Mouse (Mus musculus) layer of hippocampus, adult 6 months (tissue): ENCODE results near the gene Gng13. TPM values are rescaled to one million over a fixed set of nuclear protein-coding genes. Genes with fewer than 3 reads are reported as not detected.

Experiments used
- long read RNA-seq, 2 experiments: library from polyadenylated mRNA; unstranded; transcript quantifications; one replicate each; pipeline ENCODE4 v2.0.0; 2019 to 2020
- microRNA-seq: library from miRNA; unstranded; fragments of <30 nt; microRNA quantifications from one replicate; pipeline ENCODE4 v1.2.0, GENCODE M21; 2020
- polyA plus RNA-seq: library from polyadenylated mRNA; unstranded; fragments of <200 nt; fragmentation: Nextera tagmentation; gene quantifications from 2 replicates; pipeline ENCODE4 v1.2.3, GENCODE M21; 2021

Gene Gng13
- polyA plus RNA-seq, result 621 and 686 TPM in 2 replicates
- long read RNA-seq, experiment 1, transcript Gng13-201 (3 exons, 347 nt), result major isoform, 168 of 178 reads
- long read RNA-seq, experiment 1, partial matches to known transcripts, result 6 of 178 reads
- long read RNA-seq, experiment 1, other reads (novel, unspliced or antisense), result 0 of 178 reads
- long read RNA-seq, experiment 2, transcript Gng13-201 (3 exons, 347 nt), result major isoform, 8 of 9 reads
- long read RNA-seq, experiment 2, partial matches to known transcripts, result 1 of 9 reads
- long read RNA-seq, experiment 2, other reads (novel, unspliced or antisense), result 0 of 9 reads

GRCm38 (mm10) chr17:25716711-25717637 is at the start of gene Gng13:
Gene Gng13, plus strand, starts transcription at chr17:25717171.

GRCm38 (mm10) chr17:25727265-25728008 is 10.5 kb downstream of the Gng13 start, which contains the start of the genes Chtf18 and Rpusd1:
Gene Chtf18, minus strand, starts transcription at chr17:25727419.
Gene Rpusd1, plus strand, starts transcription at chr17:25727670.

GRCm38 (mm10) chr17:25735745-25736144 is 18.8 kb downstream of the Gng13 start, which contains the start of gene Mslnl:
Gene Mslnl, plus strand, starts transcription at chr17:25736042.

GRCm38 (mm10) chr17:25754241-25754640 is 37.3 kb downstream of the Gng13 start, which contains the start of gene Msln:
Gene Msln, minus strand, starts transcription at chr17:25754378.

Small RNA genes lying within 50 kb of the gene (microRNA-seq; reads per million reads assigned to microRNA genes)
- gene Gm25083, result not detected

Other genes starting within 250 kb of the Gng13 start
- gene Sstr5, start 219.9 kb upstream of the Gng13 start, polyA plus RNA-seq, result 0.18 and 0.23 TPM in 2 replicates
- 43.6 and 69.7 TPM in 2 replicates for gene Sox8, start 146.5 kb upstream of the Gng13 start, polyA plus RNA-seq
- gene Lmf1, start 138.1 kb upstream of the Gng13 start, polyA plus RNA-seq, result 31.8 and 35.9 TPM in 2 replicates
- 0.99 and 1.8 TPM in 2 replicates for gene Chtf18, start 10.2 kb downstream of the Gng13 start, polyA plus RNA-seq
- 52.1 and 53.1 TPM in 2 replicates for gene Rpusd1, start 10.5 kb downstream of the Gng13 start, polyA plus RNA-seq
- gene Mslnl, start 18.9 kb downstream of the Gng13 start, polyA plus RNA-seq, result not detected in 2 replicates
- gene Msln, start 37.2 kb downstream of the Gng13 start, polyA plus RNA-seq, result 0.21 and 0.24 TPM in 2 replicates
- 32.8 and 34.8 TPM in 2 replicates for gene Narfl, start 56.6 kb downstream of the Gng13 start, polyA plus RNA-seq
- 76.2 and 91.6 TPM in 2 replicates for gene Haghl, start 68.5 kb downstream of the Gng13 start, polyA plus RNA-seq
- 0.36 and 0.49 TPM in 2 replicates for gene Ccdc78, start 69.4 kb downstream of the Gng13 start, polyA plus RNA-seq
- gene Fam173a, start 75.7 kb downstream of the Gng13 start, polyA plus RNA-seq, result 182 and 194 TPM in 2 replicates
- 2.4 and 3.0 TPM in 2 replicates for gene AC134908.4, start 78.5 kb downstream of the Gng13 start, polyA plus RNA-seq
- gene Metrn, start 80.0 kb downstream of the Gng13 start, polyA plus RNA-seq, result 7.3 and 11.1 TPM in 2 replicates
- 218 and 257 TPM in 2 replicates for gene Fbxl16, start 91.9 kb downstream of the Gng13 start, polyA plus RNA-seq
- 15.6 and 18.6 TPM in 2 replicates for gene Wdr24, start 106.5 kb downstream of the Gng13 start, polyA plus RNA-seq
- gene Jmjd8, start 111.7 kb downstream of the Gng13 start, polyA plus RNA-seq, result 33.3 and 39.5 TPM in 2 replicates
- gene Stub1, start 116.2 kb downstream of the Gng13 start, polyA plus RNA-seq, result 365 and 398 TPM in 2 replicates
- gene Rhbdl1, start 120.1 kb downstream of the Gng13 start, polyA plus RNA-seq, result 18.4 and 27.7 TPM in 2 replicates
- gene Gm20683, start 124.6 kb downstream of the Gng13 start, polyA plus RNA-seq, result 2.1 and 2.8 TPM in 2 replicates
- 8.6 and 8.7 TPM in 2 replicates for gene Rhot2, start 127.7 kb downstream of the Gng13 start, polyA plus RNA-seq
- gene Wdr90, start 144.3 kb downstream of the Gng13 start, polyA plus RNA-seq, result 2.1 and 2.3 TPM in 2 replicates
- gene Mcrip2, start 151.6 kb downstream of the Gng13 start, polyA plus RNA-seq, result 36.0 and 36.4 TPM in 2 replicates
- gene Mettl26, start 157.9 kb downstream of the Gng13 start, polyA plus RNA-seq, result 87.8 and 94.9 TPM in 2 replicates
- gene Wfikkn1, start 163.7 kb downstream of the Gng13 start, polyA plus RNA-seq, result not detected in 2 replicates
- 6.4 and 7.1 TPM in 2 replicates for gene Rab40c, start 202.6 kb downstream of the Gng13 start, polyA plus RNA-seq
- 115 and 168 TPM in 2 replicates for gene Pigq, start 227.8 kb downstream of the Gng13 start, polyA plus RNA-seq
- 1.6 and 1.9 TPM in 2 replicates for gene Nhlrc4, start 227.8 kb downstream of the Gng13 start, polyA plus RNA-seq
- 0.54 and 1.1 TPM in 2 replicates for gene A930017K11Rik, start 235.4 kb downstream of the Gng13 start, polyA plus RNA-seq